Mouse (Mus musculus) kidney, adult 9 months (tissue): ENCODE data around the gene Sbds.
"Not testable (repeated sequence)": the region's sequence is repeated elsewhere in the genome, so short reads cannot be mapped to it uniquely, and the experiment has no call there.

Experiments
- DNase-seq: peaks from one replicate; pipeline ENCODE4 v3.0.0; 2022

Gene Sbds

DNA sequence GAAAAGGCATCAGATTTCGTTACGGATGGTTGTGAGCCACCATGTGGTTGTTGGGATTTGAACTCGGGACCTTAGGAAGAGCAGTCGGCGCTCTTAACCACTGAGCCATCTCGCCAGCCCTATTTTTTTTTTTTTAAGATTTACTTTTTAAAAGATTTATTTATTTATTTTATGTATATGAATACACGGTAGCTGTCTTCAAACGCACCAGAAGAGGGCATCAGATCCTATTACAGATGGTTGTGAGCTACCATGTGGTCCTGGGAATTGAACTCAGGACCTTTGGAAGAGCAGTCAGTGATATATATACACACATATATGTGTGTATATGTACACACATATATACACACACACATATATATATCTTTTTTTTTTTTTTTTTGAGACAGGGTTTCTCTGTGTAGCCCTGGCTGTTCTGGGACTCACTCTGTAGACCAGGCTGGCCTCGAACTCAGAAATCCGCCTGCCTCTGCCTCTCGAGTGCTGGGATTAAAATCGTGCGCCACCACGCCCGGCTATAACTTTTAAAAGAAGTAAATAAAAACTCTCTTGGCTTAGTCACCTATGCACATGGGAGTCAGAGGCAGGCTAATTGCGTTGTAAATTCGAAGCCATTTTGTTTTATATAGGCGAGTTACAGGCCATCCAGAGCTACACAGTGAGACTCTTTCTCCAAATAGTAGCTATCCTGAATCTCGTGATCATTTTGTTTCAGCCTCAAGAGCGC is 632 bp upstream of the Sbds start:
- DNase-seq, result not testable (repeated sequence)

- DNase-seq, result peak; percentile 70
Measured at GRCm38 (mm10) chr5:130254164-130255016, 940 bp downstream of the Sbds start.

GRCm38 (mm10) chr5:130247823-130248222 is 7.5 kb downstream of the Sbds start:
- DNase-seq, result no peak

DNA sequence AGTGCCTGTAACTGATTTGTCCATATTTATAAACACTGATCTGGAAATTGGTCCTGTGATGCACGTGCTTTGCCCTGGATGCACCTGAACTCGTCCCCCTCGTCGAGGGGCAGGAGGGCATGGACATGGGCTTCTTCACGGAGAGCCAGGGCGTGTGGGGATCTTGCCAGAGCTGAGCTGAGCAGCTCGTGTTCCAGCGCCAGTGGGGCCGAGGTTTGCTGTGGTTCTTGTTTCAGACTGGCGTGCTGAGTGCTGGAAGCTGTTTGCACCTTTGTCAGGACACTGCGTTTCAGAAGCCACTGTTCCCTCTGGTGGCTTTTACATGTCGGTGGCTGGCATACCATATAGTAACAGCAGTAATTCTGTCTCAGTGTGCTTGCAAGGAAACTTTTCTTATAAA is 13.9 kb downstream of the Sbds start:
- no peak for DNase-seq

DNA sequence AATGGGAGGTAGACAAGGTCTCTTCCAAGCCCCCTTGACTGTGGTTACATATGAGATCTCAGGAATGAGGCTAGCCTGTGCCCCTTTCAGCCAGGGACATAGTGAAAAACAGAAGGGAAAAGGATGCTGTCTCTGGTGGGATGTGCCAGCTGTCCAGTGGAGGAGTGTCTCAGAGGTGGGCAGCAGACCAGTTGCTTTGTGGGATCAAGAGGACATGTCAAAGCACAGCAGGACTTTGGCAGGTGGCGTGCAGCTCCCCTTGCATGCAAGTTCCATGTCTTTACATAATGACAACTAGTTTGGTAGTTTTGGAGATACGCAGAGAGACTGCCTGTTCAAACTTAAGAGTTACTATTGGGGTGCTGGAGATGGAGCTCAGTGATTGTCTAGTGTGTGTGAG is 15.5 kb downstream of the Sbds start:
- DNase-seq, result no peak

GRCm38 (mm10) chr5:130239236-130239635 is 16.1 kb downstream of the Sbds start:
- DNase-seq, result peak; percentile 84

DNA sequence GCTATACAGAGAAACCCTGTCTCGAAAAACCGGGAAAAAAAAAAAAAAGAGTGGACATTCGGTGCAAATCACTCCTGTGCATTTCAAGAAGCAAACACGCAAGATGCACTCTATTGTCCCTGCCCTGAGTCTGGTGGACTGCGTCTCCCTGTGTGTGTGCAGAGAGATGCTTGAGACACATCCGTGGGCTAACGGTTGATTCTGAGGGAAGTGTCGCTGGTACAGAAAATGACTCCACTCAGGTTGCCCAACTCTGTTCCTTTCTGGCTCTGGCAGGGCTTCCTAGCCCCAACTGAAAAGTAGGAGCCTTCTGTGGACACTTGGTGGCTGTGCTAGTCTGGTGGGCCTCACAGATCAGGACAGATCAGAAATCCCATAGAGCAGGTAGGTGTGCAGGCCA is 19.0 kb downstream of the Sbds start:
- DNase-seq, result no peak

GRCm38 (mm10) chr5:130228120-130228519 is 27.2 kb downstream of the Sbds start:
- no peak for DNase-seq

DNA sequence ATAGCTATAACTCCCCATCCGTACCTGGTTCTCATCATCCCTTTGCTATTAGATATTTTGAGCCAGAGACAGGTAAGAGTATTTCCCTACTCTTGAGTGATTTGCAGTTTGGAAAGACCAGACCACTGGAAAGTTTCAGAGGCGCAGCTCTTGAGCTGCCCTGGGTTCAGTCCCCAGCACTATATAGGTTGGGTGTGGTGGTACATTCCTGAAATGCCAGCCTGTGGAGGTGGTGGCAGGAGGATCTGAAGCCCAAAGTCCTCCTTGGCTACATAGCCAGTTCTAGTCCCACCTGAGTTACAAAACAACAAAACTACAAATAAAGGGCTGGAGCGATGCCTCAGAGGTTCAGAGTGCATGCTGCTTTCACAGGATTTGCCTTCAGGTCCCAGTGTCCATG is 28.5 kb downstream of the Sbds start:
- no peak for DNase-seq

DNA sequence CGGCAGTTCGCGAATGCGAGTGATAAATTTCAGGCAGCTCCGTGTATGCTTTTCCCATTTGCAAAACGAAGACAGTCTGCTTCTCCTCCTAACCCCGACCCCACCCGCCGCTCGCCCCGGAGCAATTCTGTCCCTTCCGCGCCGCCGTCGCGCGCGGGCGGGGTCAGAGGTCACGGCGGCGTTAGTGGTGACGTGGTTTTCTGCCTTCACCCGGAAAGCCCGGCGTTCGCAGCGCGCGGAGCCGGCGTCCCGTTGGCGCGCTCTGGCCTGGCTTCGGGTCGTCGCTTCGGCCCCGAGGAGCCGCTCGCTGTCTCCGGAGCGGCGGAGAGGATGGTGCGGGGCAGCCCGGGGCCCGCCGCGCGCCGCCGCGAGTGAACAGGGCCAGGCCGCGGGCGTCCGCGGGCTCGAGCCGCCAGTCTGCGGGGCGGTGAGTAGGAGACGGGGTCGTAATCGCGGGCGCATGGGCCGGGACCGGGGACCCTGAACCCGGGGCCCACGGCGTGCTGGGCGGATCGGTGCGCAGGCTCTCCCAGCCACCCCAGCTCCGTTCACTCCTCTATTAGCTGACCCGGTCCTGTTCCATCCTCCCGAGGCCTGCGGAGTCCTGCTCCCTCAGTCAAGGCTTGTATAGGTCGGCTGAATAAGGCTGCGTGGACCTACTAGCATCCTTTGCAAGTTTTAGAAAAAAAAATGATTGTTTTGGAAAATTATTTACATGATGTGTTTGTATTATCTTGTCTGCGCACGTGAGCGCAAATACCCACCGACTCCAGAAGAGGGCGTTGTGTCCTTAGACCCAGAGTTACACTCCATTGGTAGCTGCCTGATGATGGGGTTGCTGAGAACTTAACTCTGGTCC is 33.0 kb downstream of the Sbds start:
- peak; percentile 94 for DNase-seq

- no peak for DNase-seq
Measured at GRCm38 (mm10) chr5:130221760-130222145, 33.6 kb downstream of the Sbds start.

DNA sequence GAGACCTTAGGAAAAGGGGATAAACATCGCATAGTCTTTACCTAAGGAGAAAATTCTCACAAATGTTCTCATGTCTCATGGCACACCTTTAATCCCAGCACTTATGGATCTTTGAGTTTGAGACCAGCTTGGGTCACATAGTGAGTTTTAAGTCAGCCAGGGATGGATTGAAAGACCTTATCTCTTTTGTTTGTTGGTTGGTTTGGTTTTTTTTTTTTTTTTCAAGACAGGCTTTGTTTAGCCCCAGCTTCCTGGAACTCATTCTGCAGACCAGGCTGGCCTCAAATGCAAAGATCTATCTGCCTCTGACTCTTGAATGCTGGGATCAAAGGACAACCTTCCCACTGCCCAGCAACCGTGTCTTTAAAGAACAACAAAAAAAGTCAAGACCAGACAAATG is 34.0 kb downstream of the Sbds start:
- peak; percentile 37 for DNase-seq

DNA sequence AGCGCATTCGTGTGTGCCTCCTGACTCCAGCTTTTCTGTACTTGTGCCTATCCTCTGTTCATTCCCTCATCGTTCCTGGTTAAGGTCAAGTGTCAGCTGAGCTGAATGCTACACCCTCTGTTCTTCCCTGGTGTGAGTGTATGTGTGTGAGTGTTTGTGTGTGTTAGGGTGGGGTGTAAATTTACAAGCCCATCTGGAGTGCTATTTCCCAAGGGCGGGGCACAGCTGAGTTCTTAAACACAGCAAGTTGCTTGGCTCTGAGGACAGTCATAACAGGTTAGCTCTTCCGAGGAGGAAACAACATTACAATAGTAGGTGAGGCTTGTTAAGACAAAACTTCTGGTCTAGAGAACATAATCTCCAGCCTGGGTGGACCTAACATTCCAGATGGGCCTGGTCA is 37.0 kb downstream of the Sbds start:
- no peak for DNase-seq

DNA sequence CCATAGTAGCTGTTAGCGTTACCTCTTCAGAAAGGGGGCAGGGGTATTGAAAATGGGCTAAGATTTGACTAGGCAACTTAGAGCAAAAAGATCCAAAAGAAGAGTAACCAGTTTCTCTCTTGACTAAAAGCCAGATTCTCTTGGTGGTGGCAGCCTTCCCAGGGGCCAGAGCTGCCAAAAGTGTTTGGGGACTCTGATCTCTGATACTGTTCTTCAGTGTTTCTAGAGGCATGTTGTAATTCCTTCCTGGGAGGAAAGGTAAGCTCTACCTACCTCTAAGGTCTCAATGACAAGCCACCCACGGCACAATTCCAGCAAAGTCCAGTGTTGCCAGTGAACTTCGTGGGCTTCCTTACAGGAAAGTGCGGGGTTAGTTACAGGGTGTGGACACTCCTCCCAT is 37.9 kb downstream of the Sbds start:
- peak; percentile 38 for DNase-seq

DNA sequence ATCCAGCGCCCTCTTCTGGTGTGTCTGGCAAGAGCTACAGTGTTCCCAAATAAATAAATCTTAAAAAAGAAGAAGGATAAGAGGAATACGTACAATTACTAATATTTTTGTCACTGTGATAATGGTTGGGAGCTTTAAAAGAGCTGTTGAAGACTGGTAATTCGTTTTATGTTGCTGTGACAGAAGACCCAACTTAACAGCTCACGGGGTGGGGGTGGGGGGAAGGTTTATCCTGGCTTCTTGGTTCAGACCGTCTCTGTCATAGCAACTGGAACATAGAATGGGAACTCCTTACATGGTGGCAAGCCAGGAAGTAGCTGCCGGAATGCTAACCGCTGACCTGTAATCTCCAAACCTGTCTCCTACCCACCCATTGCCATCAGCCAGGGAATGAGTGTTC is 38.5 kb downstream of the Sbds start, which contains the start of gene Tmem248:
TSS of gene Tmem248 (plus strand) at position 301 of the 400 bp plus-strand sequence.
- DNase-seq, result no peak

GRCm38 (mm10) chr5:130212956-130213355 is 42.4 kb downstream of the Sbds start:
- DNase-seq, result no peak

GRCm38 (mm10) chr5:130207299-130207698 is 48.0 kb downstream of the Sbds start:
- DNase-seq, result no peak

- DNase-seq, result no peak
Measured at GRCm38 (mm10) chr5:130205441-130206023, 49.8 kb downstream of the Sbds start.

DNA sequence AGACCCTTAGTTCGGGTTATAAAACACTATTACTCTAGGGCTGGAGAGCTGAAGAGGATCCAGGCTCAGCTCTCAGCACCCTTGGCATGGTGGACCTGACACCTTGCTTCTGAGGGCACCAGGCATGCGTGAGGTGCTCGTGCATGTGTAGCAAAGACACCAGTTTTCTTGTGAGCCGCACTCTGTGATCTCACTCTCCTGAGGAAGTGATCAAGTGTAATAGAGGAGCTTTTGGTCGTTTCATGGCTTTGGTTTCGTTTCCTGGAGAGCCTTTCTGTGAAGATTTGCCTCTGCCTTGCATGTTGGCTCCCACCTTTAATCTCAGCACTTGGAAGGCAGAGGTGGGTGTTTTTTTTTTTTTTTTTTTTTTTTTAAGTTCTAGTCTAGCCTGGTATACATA is 50.8 kb downstream of the Sbds start:
- DNase-seq, result no peak

- DNase-seq, result no peak
Measured at GRCm38 (mm10) chr5:130203948-130204347, 51.4 kb downstream of the Sbds start.

- peak; percentile 65 for DNase-seq
Measured at GRCm38 (mm10) chr5:130200233-130201029, 54.9 kb downstream of the Sbds start.

DNA sequence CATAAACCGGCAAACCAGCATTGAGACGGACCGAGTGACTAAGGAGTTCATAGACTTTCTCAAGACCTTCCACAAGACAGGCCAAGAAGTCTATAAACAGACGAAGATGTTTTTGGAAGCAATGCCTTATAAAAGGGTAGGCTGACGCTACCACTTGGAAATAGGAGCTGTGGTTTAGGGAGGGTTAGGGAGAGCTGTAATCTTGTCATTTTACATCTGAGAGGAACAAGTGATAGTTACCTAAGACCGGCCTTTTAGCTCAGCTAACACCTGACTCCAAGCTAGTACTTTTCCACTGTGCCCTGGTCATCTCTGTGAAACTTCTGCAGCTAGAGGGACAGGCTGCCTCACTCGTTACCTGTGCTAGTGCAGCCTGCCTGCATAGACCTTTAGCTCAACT is 57.3 kb downstream of the Sbds start:
- no peak for DNase-seq
